Mouse (Mus musculus) adrenal gland (tissue): ENCODE results near the gene Shc3.

Experiments
- intact Hi-C: fragments of 180-260 bp; cut with DNase I; formaldehyde crosslinking; loops from one replicate; pipeline ENCODE4 v1.15.1; 2025

Shc3 gene

GRCm38 (mm10) chr13:51419501-51419900 lies 149.7 kb downstream of the Shc3 start:
- intact Hi-C loops: loop anchor here (2.0 to 10.0 kb wide), 4 partner anchors 125 to 471 kb away; partner anchors contain the start of gene Spin1

DNA sequence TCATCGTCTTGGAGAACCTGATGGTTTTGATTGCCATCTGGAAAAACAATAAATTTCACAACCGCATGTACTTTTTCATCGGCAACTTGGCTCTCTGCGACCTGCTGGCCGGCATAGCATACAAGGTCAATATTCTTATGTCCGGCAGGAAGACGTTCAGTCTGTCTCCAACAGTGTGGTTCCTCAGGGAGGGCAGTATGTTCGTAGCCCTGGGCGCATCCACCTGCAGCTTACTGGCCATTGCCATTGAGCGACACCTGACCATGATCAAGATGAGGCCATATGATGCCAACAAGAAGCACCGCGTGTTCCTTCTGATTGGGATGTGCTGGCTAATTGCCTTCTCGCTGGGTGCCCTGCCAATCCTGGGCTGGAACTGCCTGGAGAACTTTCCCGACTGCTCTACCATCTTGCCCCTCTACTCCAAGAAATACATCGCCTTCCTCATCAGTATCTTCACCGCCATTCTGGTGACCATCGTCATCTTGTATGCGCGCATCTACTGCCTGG lies 150.2 kb downstream of the Shc3 start:
- intact Hi-C loops: loop anchor here (2.0 to 10.0 kb wide), 4 partner anchors 124 to 470 kb away; partner anchors contain the start of gene Spin1

- intact Hi-C loops: loop anchor here (2.0 to 10.0 kb wide), 4 partner anchors 124 to 470 kb away; partner anchors contain the start of gene Spin1
These were observed 150.8 kb downstream of the Shc3 start for GRCm38 (mm10) chr13:51418268-51418941.

DNA sequence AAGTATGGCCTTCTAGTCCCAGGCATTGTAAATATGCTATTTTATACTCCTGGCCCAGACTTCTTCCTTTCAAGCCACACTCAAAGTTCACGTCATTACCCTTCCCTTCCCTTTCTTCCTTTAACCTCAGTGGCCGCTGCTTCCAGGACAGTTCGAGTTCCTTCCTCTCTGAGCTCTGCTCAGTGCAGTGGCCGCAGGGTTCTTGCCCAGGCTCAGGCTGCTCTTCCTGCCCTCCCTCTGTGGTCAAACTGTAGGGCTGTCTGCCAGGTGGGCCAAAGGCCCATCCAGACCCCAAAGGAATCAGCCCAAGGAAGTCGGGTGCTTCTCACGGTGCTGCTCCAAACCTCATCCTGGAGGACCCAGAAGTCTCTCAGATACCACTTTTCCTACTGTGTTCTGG lies 151.4 kb downstream of the Shc3 start:
- intact Hi-C loops: loop anchor here (2.0 to 10.0 kb wide), 4 partner anchors 123 to 469 kb away; partner anchors contain the start of gene Spin1

DNA sequence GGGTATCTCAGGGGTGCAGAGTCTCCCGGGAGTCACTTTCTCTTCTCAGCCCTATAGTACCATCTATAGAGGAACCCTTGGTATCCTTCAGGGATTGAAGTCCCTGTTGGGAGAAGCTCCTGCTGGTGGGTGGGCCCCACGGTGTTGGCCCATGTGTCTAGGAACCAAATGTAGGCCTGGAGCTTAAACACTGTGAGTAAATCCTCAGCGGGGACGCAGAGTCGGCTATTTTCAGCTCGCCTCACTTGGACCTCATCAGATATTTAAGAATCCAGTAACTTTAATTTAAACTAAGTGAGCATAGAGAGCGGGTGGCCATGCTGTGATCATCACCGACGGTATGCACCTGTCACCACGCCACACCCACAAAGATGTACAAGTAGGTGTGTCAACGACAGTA lies 152.5 kb downstream of the Shc3 start:
- intact Hi-C loops: loop anchor here (10.0 kb wide), 1 partner anchor 122 kb away; no protein-coding TSS in a partner anchor

DNA sequence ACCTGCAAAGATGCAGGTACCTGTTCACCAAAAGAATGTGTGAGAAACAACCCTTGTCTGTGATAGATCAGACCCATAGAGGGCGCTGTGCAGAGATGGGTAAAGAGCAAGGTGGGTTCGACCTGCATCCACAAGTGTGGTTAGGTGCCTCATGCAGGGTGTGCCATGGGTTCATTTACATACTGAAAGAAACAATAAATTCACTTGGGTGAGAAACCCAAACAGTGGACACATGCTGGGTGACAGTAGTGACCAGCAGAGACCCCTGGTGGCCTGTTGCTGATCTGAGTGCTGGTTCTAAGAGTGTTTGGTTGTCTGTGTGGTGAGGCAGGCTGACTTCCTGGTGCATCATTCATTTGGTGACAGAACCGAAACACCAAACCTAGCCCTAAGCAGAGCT lies 155.8 kb downstream of the Shc3 start:
- intact Hi-C loops: loop anchor here (10.0 kb wide), 1 partner anchor 119 kb away; no protein-coding TSS in a partner anchor

DNA sequence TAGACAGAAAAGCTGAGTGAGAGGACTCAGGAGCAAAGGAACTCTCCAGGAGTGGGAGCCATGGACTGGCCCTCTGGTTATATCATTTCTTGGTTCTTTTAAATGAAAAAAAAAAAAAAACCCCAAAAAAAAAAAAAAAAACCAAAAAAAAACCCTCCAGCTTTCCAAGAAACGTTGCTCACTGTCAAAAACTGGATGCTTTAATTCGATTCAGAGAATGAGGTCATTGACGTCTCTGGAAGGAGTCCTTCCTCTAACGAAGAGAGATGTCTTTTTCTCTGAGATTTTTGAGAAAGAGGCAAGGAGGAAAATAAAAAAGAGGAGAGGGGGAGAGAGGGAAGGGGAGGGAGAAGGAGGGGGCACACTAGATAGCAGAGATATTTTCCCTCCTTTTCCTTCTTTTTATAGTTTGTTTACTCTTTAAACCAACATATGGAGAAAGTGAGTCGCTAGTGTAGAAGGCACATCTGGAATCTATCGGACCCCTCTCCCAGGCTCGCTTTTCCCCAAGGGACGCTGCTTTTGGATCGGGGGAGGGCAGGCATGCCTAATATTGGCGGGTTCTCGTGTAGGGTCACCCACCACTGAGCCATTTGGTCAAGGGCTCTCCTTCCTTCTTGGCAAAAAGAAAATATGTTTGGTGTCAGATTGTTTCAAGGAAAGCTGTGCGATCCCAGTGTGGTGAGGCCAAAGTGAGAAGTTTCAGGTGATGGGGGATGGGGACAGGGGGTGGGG lies 157.4 kb downstream of the Shc3 start:
- intact Hi-C loops: loop anchor here (10.0 kb wide), 1 partner anchor 117 kb away; no protein-coding TSS in a partner anchor

DNA sequence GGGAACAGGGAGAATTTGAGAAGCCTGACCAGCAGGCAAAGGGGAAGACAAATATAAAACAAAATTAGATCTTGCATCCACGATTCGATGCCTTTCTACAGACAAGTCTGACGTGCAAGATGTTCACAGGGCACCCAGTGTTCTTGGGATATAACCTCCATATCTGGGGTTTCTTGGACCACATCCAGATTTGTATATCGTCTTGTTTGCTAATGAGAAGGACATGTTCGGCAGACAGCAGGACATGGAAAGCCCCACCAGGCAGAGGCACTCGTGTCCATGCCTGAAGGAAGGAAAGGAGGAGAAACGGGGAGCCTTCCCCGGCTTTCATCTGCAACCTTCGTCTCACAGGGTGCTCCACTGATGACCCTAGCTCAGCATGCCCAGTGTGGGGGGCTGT lies 158.0 kb downstream of the Shc3 start:
- intact Hi-C loops: loop anchor here (10.0 kb wide), 1 partner anchor 116 kb away; no protein-coding TSS in a partner anchor

- intact Hi-C loops: loop anchor here (10.0 kb wide), 1 partner anchor 115 kb away; no protein-coding TSS in a partner anchor
These were observed 159.2 kb downstream of the Shc3 start for GRCm38 (mm10) chr13:51409936-51410481.

DNA sequence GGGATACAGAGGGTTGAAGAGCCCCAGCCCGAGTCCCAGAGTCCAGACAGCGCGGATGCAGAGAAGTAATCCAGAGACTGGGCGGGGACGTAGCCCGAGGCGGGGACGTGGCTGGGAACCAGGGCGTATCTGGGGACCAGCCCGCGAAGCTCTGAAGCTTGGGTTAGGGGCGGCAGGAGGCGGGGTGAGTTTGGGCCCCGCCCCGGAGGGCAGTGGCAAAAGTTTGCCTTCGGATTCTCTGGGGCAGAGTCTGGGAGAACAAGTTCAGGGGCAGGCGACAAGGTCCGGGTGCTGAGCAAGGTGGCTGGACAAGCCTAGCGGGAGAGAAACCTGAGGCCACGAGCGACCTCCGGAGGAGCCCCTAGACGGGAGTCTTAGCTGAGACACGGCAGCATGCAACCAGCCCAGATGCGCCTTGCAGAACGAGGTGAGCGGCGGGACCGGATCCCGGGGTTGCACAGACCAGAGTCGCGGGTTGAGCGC lies 160.7 kb downstream of the Shc3 start, which contains the start of gene S1pr3:
Gene S1pr3, plus strand, starts transcription at position 121 of the 483 bp plus-strand sequence.
- intact Hi-C loops: no loop called here

DNA sequence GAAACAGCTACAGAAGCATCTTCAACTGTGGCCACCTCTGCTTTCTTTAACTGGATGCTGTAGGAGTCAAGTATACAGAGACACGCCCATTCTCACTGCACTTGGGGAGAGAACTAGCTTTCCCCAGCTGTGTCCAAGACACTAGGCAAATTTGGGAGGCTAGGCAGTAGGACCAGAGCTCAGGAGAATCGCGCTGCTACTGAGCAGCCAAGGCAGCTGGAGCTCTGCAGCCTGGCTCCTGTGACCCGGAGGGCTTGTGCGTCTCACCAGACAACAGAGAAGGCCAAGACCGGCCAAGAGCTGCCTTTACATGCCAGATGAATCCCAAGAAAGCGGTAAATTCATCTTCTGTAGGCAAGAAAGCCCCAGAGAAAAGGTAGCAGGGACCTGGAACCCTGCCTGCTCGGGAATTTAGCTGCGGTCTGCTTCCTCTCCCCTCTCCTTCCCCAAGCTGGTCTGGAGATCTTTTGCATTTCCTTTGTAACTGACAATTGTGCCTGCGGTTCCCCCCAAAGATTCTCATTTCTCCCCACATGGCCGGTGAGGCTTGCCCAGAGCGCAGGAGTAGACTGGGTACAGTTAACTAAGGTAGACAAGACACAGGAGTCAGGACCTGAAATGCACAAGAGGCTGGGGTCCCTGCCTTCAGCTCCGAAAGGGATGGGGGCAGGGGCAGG lies 161.5 kb downstream of the Shc3 start:
- intact Hi-C loops: no loop called here

GRCm38 (mm10) chr13:51405731-51406320 lies 163.4 kb downstream of the Shc3 start:
- intact Hi-C loops: no loop called here

DNA sequence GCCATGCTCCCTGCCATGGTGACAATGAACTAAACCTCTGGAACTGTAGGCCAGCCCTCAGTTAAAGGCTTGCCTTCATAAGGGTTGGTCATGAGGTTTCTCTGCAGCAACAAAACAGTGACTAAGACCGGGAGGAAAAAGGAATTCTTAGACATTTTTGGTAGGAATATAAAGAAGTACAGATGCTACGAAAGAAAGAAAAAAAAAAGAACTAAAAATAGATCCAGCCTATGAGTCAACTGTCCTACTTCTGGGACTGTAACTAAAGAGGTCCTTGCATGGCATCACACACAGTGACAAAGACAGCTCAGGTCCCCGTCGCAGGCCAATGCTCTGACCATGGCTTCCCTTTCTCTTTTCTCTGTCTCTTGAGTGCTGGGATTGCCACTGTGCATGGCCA lies 164.7 kb downstream of the Shc3 start:
- intact Hi-C loops: no loop called here

DNA sequence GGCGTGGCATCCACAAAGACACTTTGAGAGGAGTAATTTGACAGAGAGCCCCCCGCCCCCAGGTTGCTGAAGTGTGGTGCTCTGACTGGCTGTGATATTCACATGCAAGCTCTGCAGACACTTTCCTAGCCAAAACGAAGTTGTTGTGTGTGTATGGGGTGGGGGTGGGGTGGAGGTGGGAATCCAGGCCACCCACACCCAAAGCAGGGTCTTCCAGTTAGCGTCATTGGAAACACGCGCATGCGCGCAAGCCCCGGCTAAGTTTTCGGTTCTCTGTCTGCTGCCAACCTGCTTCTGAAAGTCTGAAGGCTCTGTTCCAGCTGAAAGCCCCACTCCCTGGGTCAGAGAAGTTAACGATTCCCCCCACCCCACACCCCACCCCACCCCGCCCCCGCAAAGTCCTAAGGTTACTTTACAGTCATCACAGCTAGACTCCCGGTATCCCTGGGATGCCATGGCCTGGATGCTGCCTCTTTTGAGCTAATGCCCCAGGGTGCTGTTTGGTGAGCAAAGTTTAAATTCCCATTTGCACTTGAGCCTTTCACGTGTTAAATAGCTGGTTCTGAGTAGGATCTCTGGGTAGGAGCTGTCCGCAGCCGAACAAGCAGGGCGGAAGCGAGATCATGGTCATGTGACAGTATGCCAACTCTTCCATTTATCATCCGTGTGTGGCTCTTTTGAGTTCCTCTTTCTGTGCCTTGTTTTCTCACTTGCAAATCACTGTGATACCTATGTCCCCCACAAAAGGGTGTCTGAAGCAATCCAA lies 168.3 kb downstream of the Shc3 start:
- intact Hi-C loops: no loop called here

DNA sequence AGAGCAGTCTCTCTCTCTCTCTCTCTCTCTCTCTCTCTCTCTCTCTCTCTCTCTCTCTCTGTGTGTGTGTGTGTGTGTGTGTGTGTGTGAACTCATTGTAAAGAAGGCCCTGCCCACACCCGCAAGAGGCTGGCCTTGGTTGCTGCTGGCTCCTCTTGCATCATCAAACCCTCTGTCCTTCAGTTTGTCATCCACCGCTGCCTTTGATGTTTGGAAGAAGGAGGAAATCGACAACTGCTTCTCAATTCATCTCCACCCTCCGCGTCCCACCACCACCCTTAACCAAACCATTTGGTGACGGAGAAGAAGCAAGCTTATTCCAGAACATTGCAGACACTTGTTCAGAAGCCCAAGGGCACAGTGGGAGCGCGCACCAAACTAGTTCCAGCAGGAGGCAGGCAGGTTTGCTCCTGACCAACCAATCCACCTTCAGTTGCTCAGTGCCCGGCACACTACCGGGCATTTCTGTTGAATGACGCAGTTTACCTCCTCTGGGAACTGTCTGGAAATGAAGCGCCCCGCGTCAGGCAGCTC lies 169.0 kb downstream of the Shc3 start:
- intact Hi-C loops: no loop called here

DNA sequence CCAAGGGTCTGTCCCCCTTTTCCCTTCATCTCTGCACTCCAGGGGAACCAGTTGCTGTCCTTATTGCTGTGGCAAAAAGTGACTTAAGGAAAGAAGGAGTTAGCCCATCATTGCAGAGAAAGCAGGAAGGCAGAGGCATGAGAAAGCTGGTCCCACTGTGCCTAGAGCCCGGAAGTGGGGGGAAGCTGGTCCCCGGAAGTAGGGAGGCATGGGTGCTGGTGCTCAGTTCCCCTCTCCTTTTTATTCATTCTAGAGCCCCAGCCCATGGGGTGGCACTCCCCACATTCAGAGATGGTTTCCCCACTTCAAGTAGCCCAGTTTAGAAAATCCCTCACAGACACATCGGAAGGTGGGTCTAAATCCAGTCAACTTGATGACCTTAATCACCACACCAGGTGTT lies 169.7 kb downstream of the Shc3 start:
- intact Hi-C loops: no loop called here

DNA sequence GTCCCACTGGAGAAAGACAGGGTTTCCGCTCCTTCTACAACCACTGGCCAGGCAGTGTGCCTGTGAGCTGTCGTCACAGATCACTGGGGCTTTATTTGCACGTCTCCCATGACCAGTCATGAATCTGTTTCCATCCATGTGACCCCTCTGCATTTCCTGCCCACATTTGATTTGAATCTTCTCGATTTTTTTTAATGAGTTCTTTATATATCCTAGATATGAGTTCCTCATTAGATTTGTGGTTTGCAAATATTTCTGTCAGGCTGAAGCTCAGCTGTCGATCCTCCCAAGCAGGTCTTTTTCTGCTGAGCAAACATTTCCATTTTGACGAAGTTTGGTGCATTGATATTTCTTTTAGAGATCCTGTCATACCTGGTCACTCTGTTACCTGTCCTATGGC lies 171.4 kb downstream of the Shc3 start:
- intact Hi-C loops: no loop called here

- intact Hi-C loops: no loop called here
These were observed 177.0 kb downstream of the Shc3 start for GRCm38 (mm10) chr13:51392256-51392655.

DNA sequence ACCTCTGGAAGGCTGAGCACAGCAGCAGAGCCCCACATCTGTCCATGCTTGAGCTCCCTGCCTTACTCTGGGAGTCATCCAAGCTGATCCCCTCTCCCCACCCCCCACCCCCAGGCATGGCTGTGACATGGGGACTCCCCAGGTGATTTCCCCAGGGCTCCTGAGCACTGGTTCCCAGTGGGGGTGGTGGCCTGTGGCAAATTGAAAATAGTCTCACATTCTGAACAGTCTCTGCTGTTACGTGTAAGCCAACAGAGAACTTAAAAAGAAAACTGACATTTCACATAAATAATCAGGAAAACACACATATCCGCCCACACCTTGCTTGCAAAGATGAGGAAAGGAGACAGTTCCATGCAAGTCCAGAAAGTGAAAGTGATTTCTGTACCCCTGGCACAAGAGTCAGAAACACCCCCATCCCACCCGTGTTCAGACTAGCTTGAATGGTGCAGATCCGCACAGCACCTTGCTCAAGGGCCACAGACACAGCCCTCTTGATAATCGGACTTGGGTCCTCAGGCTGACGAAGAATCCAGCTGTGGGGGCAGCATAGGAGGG lies 177.8 kb downstream of the Shc3 start:
- intact Hi-C loops: no loop called here
